Mouse (Mus musculus) liver, adult 10 weeks (tissue): ENCODE data around the gene Pilrb2. TPM values are rescaled to one million over a fixed set of nuclear protein-coding genes. Genes with fewer than 3 reads are reported as not detected.

Source experiments
- polyA plus RNA-seq: library from polyadenylated mRNA; stranded (reverse); fragments of 350-450 nt; fragmentation: Illumina TruSeq; extraction: RNeasy Lipid Tissue Mini Kit (QIAGEN cat#74804); gene quantifications from one replicate; pipeline ENCODE4 v1.2.3, GENCODE M21; 2014; ENCODE audit warnings: low read depth, low replicate concordance

The Pilrb2 gene
- polyA plus RNA-seq, result 3.2 TPM

GRCm38 (mm10) chr5:137871644-137872380, at the start of gene Pilrb2:
TSS of gene Pilrb2 (minus strand) at chr5:137871815.

GRCm38 (mm10) chr5:137857960-137858710, 13.5 kb downstream of the Pilrb2 start, which contains the start of gene Pilrb1:
TSS of gene Pilrb1 (minus strand) at chr5:137858106.

GRCm38 (mm10) chr5:137835966-137836520, 35.6 kb downstream of the Pilrb2 start, which contains the start of gene Pilra:
TSS of gene Pilra (minus strand) at chr5:137836281.

Other genes with a start within 250 kb of the Pilrb2 start
- gene Fbxo24, start 242.8 kb downstream of the Pilrb2 start, polyA plus RNA-seq, result not detected
- gene Lrch4, start 242.7 kb downstream of the Pilrb2 start, polyA plus RNA-seq, result 0.40 TPM
- not detected for gene Gm20605, start 242.6 kb downstream of the Pilrb2 start, polyA plus RNA-seq
- gene Sap25, start 230.5 kb downstream of the Pilrb2 start, polyA plus RNA-seq, result not detected
- gene Irs3, start 226.1 kb downstream of the Pilrb2 start, polyA plus RNA-seq, result not detected
- gene Agfg2, start 187.1 kb downstream of the Pilrb2 start, polyA plus RNA-seq, result 10.3 TPM
- not detected for gene Nyap1, start 130.2 kb downstream of the Pilrb2 start, polyA plus RNA-seq
- 0.79 TPM for gene Tsc22d4, start 126.1 kb downstream of the Pilrb2 start, polyA plus RNA-seq
- 2.5 TPM for gene Ppp1r35, start 93.0 kb downstream of the Pilrb2 start, polyA plus RNA-seq
- gene Mepce, start 84.2 kb downstream of the Pilrb2 start, polyA plus RNA-seq, result 4.4 TPM
- gene Zcwpw1, start 84.0 kb downstream of the Pilrb2 start, polyA plus RNA-seq, result 8.9 TPM
- gene Pilra, start 35.5 kb downstream of the Pilrb2 start, polyA plus RNA-seq, result 3.2 TPM
- gene Pilrb1, start 13.7 kb downstream of the Pilrb2 start, polyA plus RNA-seq, result 3.8 TPM
- 371 TPM for gene Cyp3a13, start 49.8 kb upstream of the Pilrb2 start, polyA plus RNA-seq
- 1.0 TPM for gene Gjc3, start 91.3 kb upstream of the Pilrb2 start, polyA plus RNA-seq
- gene Azgp1, start 109.7 kb upstream of the Pilrb2 start, polyA plus RNA-seq, result 2,187 TPM
- not detected for gene Smok3a, start 149.4 kb upstream of the Pilrb2 start, polyA plus RNA-seq
- gene Smok3b, start 149.6 kb upstream of the Pilrb2 start, polyA plus RNA-seq, result not detected
- gene Smok3c, start 181.4 kb upstream of the Pilrb2 start, polyA plus RNA-seq, result not detected
- gene Zkscan1, start 213.3 kb upstream of the Pilrb2 start, polyA plus RNA-seq, result 22.7 TPM
- gene Zscan21, start 245.1 kb upstream of the Pilrb2 start, polyA plus RNA-seq, result 10.4 TPM